Mouse (Mus musculus) neural tube, postnatal 0 days (tissue): ENCODE results near the gene Baiap2l2. TPM values are rescaled to one million over a fixed set of nuclear protein-coding genes. Genes with fewer than 3 reads are reported as not detected.

Source experiments
- polyA plus RNA-seq: library from polyadenylated mRNA; unstranded; fragments of >200 nt; fragmentation: Nextera tagmentation; extraction: Ambion mirVana; gene quantifications from 2 replicates; pipeline ENCODE4 v1.2.1, GENCODE M21; 2015

Gene Baiap2l2
- 11.4 TPM in 2 replicates for polyA plus RNA-seq

GRCm38 (mm10) chr15:79285399-79285798 lies at the start of gene Baiap2l2:
Gene Baiap2l2 (minus strand): TSS chr15:79285537.

GRCm38 (mm10) chr15:79328058-79328938 lies 43.0 kb upstream of the Baiap2l2 start, which contains the start of gene Pla2g6:
Gene Pla2g6 (minus strand): TSS chr15:79328390.

GRCm38 (mm10) chr15:79254661-79255060 lies 30.7 kb downstream of the Baiap2l2 start, which contains the start of gene Slc16a8:
Gene Slc16a8 (minus strand): TSS chr15:79254761.

GRCm38 (mm10) chr15:79229058-79229821 lies 56.1 kb downstream of the Baiap2l2 start, which contains the start of the genes Pick1 and Gm49486:
Gene Pick1 (plus strand): TSS chr15:79229173.
Gene Gm49486 (plus strand): TSS chr15:79229391.

Other genes with a start within 250 kb of the Baiap2l2 start
- gene Galr3, start 243.7 kb downstream of the Baiap2l2 start, polyA plus RNA-seq = 0.26 TPM in 1 of 2 replicates, not detected in the other
- 41.6 and 44.2 TPM in 2 replicates for gene Ankrd54, start 222.6 kb downstream of the Baiap2l2 start, polyA plus RNA-seq
- gene Eif3l, start 210.4 kb downstream of the Baiap2l2 start, polyA plus RNA-seq = 151 and 153 TPM in 2 replicates
- 10.2 and 12.5 TPM in 2 replicates for gene Micall1, start 176.6 kb downstream of the Baiap2l2 start, polyA plus RNA-seq
- gene Polr2f, start 144.5 kb downstream of the Baiap2l2 start, polyA plus RNA-seq = 322 and 359 TPM in 2 replicates
- gene 1700088E04Rik, start 144.3 kb downstream of the Baiap2l2 start, polyA plus RNA-seq = 15.8 and 18.5 TPM in 2 replicates
- gene Sox10, start 120.3 kb downstream of the Baiap2l2 start, polyA plus RNA-seq = 28.5 and 31.4 TPM in 2 replicates
- gene Pick1, start 56.4 kb downstream of the Baiap2l2 start, polyA plus RNA-seq = 68.4 and 81.9 TPM in 2 replicates
- 1.1 and 1.3 TPM in 2 replicates for gene Gm49486, start 56.1 kb downstream of the Baiap2l2 start, polyA plus RNA-seq
- 0.39 and 0.43 TPM in 2 replicates for gene Slc16a8, start 30.8 kb downstream of the Baiap2l2 start, polyA plus RNA-seq
- 13.6 and 14.8 TPM in 2 replicates for gene Pla2g6, start 42.9 kb upstream of the Baiap2l2 start, polyA plus RNA-seq
- 0.83 and 1.8 TPM in 2 replicates for gene Maff, start 61.1 kb upstream of the Baiap2l2 start, polyA plus RNA-seq
- gene Tmem184b, start 118.0 kb upstream of the Baiap2l2 start, polyA plus RNA-seq = 31.7 and 37.2 TPM in 2 replicates
- gene Csnk1e, start 170.0 kb upstream of the Baiap2l2 start, polyA plus RNA-seq = 143 and 160 TPM in 2 replicates
- 0.06 TPM in 1 of 2 replicates, not detected in the other for gene Kcnj4, start 219.7 kb upstream of the Baiap2l2 start, polyA plus RNA-seq
- 13.5 and 15.0 TPM in 2 replicates for gene Kdelr3, start 230.9 kb upstream of the Baiap2l2 start, polyA plus RNA-seq